Mouse (Mus musculus) heart, postnatal 36 days (tissue): Measurements from ENCODE around the gene Snap91. TPM values are rescaled to one million over a fixed set of nuclear protein-coding genes. Genes with fewer than 3 reads are reported as not detected.

ENCODE experiments used
- DNase-seq, 2 experiments: peaks; one replicate each; pipeline ENCODE4 v3.0.0; 2021 to 2022
- intact Hi-C: fragments of 180-260 bp; cut with DNase I; formaldehyde crosslinking; loops from one replicate; pipeline ENCODE4 v1.15.1; 2025
- total RNA-seq, 2 experiments: library from RNA; stranded (reverse); gene quantifications; 2 replicates each; pipeline ENCODE4 v1.2.3; 2021

The Snap91 gene
- total RNA-seq, 2 experiments from 2014 or later, result 7.3 to 8.9 TPM

GRCm38 (mm10) chr9:86716540-86716939, 163.9 kb downstream of the Snap91 start:
- intact Hi-C loops, result no loop called here
- no peak for DNase-seq

Other genes starting within 250 kb of the Snap91 start
- gene Me1, start 184.7 kb downstream of the Snap91 start, total RNA-seq, result 100 to 1,000 TPM; 112 to 114 TPM
- gene Prss35, start 137.0 kb downstream of the Snap91 start, total RNA-seq, result under 1 TPM; 0.27 to 0.42 TPM
- gene Ripply2, start 134.9 kb upstream of the Snap91 start, total RNA-seq, result not detected
- gene Cyb5r4, start 141.4 kb upstream of the Snap91 start, total RNA-seq, result 10 to 100 TPM; 27.7 to 31.4 TPM